Mouse (Mus musculus): ENCODE results near the gene B3gnt8. TPM values are rescaled to one million over a fixed set of nuclear protein-coding genes. Genes with fewer than 3 reads are reported as not detected.

Gene B3gnt8
- polyA plus RNA-seq, 1 experiment from 2014 or later = 0.55 TPM

DNA sequence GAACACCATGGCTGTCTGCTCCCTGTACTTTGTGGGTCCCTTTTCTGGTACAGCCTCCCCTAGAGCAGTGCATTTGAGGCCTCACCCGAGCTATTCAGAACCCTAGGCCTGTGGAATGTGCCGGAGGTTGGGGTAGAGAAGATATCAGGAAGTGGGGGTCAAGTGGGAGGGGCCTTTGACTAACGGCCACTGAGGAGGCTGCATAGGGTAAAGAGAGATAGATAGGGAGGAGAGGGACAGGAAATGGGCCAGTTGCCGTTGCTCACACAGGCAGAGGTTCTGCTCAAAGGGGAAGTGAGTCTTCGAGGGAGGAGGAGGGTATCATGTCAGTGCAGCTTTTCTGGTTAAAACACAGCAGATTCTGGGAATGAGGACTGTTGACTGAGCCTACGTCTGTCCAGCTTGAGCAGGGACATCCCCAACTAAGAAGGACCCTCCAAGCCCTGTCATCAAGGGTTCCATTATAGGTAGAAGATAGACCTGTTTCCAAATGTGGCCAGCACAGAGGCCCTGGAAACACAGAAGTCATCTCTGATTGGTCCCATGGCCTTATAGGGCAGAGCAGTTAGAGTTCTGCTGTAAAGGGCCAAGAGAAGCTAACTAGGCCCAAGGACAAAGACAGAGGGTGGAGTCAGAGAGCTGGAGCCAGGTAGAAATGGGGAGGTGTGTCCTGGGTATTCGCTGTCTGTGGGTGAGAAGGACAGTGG lies 57.2 kb downstream of the B3gnt8 start:
- H3K27me3 ChIP-seq = peaks cover 46% of the 10 kb centered on the region
- H3K27ac ChIP-seq = no peak overlapping the region
- no peak overlapping the region for H3K4me3 ChIP-seq (replicated peaks)
- no peaks in the 10 kb centered on the region for H3K9me3 ChIP-seq
- peaks cover 6% of the 10 kb centered on the region; the same call in 1 of the 2 replicates for H3K36me3 ChIP-seq
- no peak for ATAC-seq
- peaks cover 49% of the 10 kb centered on the region for H3K4me1 ChIP-seq (replicated peaks)
- H3K9ac ChIP-seq (replicated peaks) = no peak overlapping the region
- no peak overlapping the region for H3K4me2 ChIP-seq (replicated peaks)
- 79% methylated on average over 7 of the region's 7 CpGs for WGBS

- 87% methylated on average over 6 of the region's 6 CpGs for WGBS
- Histone ChIP-seq H3K27me3 (peaks cover 50% of the 10 kb centered on the region), H3K4me3 (replicated peaks) (no peak overlapping the region), H3K27ac (no peak overlapping the region), H3K4me2 (replicated peaks) (no peak overlapping the region), H3K4me1 (replicated peaks) (peaks cover 58% of the 10 kb centered on the region), H3K9ac (replicated peaks) (no peak overlapping the region), H3K9me3 (no peaks in the 10 kb centered on the region), H3K36me3 (peaks cover 6% of the 10 kb centered on the region; the same call in 1 of the 2 replicates)
- ATAC-seq = no peak
These were observed 58.2 kb downstream of the B3gnt8 start for GRCm38 (mm10) chr7:25684659-25685058.

Other genes with a start within 250 kb of the B3gnt8 start
- gene Lipe, start 227.9 kb upstream of the B3gnt8 start, polyA plus RNA-seq (2015; fragmentation: Nextera tagmentation; extraction: Ambion mirVana) = 8.4 and 9.9 TPM in 2 replicates
- 0.51 and 0.73 TPM in 2 replicates for gene Cxcl17, start 213.8 kb upstream of the B3gnt8 start, polyA plus RNA-seq (2015; fragmentation: Nextera tagmentation; extraction: Ambion mirVana)
- 0.34 and 0.43 TPM in 2 replicates for gene Ceacam1, start 149.1 kb upstream of the B3gnt8 start, polyA plus RNA-seq (2015; fragmentation: Nextera tagmentation; extraction: Ambion mirVana)
- not detected in 2 replicates for gene Ceacam2, start 86.8 kb upstream of the B3gnt8 start, polyA plus RNA-seq (2015; fragmentation: Nextera tagmentation; extraction: Ambion mirVana)
- gene Erich4, start 10.8 kb upstream of the B3gnt8 start, polyA plus RNA-seq (2015; fragmentation: Nextera tagmentation; extraction: Ambion mirVana) = not detected in 2 replicates
- 31.5 and 34.2 TPM in 2 replicates for gene Dmac2, start 7.2 kb upstream of the B3gnt8 start, polyA plus RNA-seq (2015; fragmentation: Nextera tagmentation; extraction: Ambion mirVana)
- 47.9 and 50.5 TPM in 2 replicates for gene Bckdha, start 32.3 kb downstream of the B3gnt8 start, polyA plus RNA-seq (2015; fragmentation: Nextera tagmentation; extraction: Ambion mirVana)
- gene Exosc5, start 32.5 kb downstream of the B3gnt8 start, polyA plus RNA-seq (2015; fragmentation: Nextera tagmentation; extraction: Ambion mirVana) = 44.2 and 44.8 TPM in 2 replicates
- gene Tmem91, start 48.5 kb downstream of the B3gnt8 start, polyA plus RNA-seq (2015; fragmentation: Nextera tagmentation; extraction: Ambion mirVana) = 8.8 and 9.7 TPM in 2 replicates
- gene B9d2, start 54.1 kb downstream of the B3gnt8 start, polyA plus RNA-seq (2015; fragmentation: Nextera tagmentation; extraction: Ambion mirVana) = 40.3 and 41.4 TPM in 2 replicates
- gene Tgfb1, start 60.3 kb downstream of the B3gnt8 start, polyA plus RNA-seq (2015; fragmentation: Nextera tagmentation; extraction: Ambion mirVana) = 0.59 and 1.2 TPM in 2 replicates
- gene Ccdc97, start 92.4 kb downstream of the B3gnt8 start, polyA plus RNA-seq (2015; fragmentation: Nextera tagmentation; extraction: Ambion mirVana) = 29.9 and 35.9 TPM in 2 replicates
- 53.5 and 56.2 TPM in 2 replicates for gene Hnrnpul1, start 128.1 kb downstream of the B3gnt8 start, polyA plus RNA-seq (2015; fragmentation: Nextera tagmentation; extraction: Ambion mirVana)
- 17.5 and 18.9 TPM in 2 replicates for gene Axl, start 162.1 kb downstream of the B3gnt8 start, polyA plus RNA-seq (2015; fragmentation: Nextera tagmentation; extraction: Ambion mirVana)
- gene Cyp2s1, start 190.3 kb downstream of the B3gnt8 start, polyA plus RNA-seq (2015; fragmentation: Nextera tagmentation; extraction: Ambion mirVana) = 0.84 and 1.0 TPM in 2 replicates

Measured in midbrain, embryonic 13.5 days (tissue).